ENCODE assay signal across 9 mouse cellular contexts in genomic region chrX:77638076-77638475, GRCm38 (mm10).
DNase-seq lines count a peak whose midpoint lies in the region; ATAC-seq and TF ChIP-seq lines count a peak whose summit lies in the region.
"Had no signal": no experiment of that assay in that cellular context is flagged by ENCODE, and none has a peak within 500 bp of the region (broad histone marks: within the 10 kb centered on the region; RNA-seq: fewer than 3 reads in every experiment).

No protein-coding gene starts in this region.

- 0 out of 2 replicates have a peak, but pooled peaks cover 3% of the 10 kb centered on the region for H3K36me3 ChIP-seq in kidney, embryonic 16.5 days (ENCODE audit: insufficient read depth, low read length)
- H3K36me3 ChIP-seq: limb, embryonic 15.5 days had no signal

- H3K27me3 ChIP-seq in kidney, embryonic 16.5 days (ENCODE audit: insufficient read depth, low read length) = no peaks in the 10 kb centered on the region
- H3K27me3 ChIP-seq: limb, embryonic 15.5 days had no signal

- peak overlapping the region; percentile 48; the same call in 1 of the 2 replicates for H3K27ac ChIP-seq in gastrocnemius, adult 2 months
- no peak overlapping the region for H3K27ac ChIP-seq in kidney, embryonic 16.5 days (ENCODE audit: low read length)
- H3K27ac ChIP-seq: limb, embryonic 15.5 days had no signal

- H3K4me1 ChIP-seq in kidney, embryonic 16.5 days (ENCODE audit: insufficient read depth, low read length) = no peaks in the 10 kb centered on the region
- H3K4me1 ChIP-seq: limb, embryonic 15.5 days had no signal

- 0 out of 2 replicates have a peak, but pooled peaks have one; percentile 31 for ATAC-seq in kidney, embryonic 16.5 days (ENCODE audit: low FRiP score, low TSS enrichment)
- peak; percentile 78 for ATAC-seq in megakaryocyte, adult 5-6 weeks (ENCODE audit: poor library complexity, severe bottlenecking)

- intact Hi-C loops in gastrocnemius, adult 2 months (cut with DNase I) = loop anchor here (2.0 to 5.0 kb wide), 3 partner anchors 127 to 326 kb away; partner anchors contain the start of gene Tbl1x

- H3K9me3 ChIP-seq in kidney, embryonic 16.5 days (ENCODE audit: low read length) = no peaks in the 10 kb centered on the region
- H3K9me3 ChIP-seq: limb, embryonic 15.5 days had no signal

- DNase-seq in gastrocnemius, adult 2 months = no peak
- DNase-seq in gastrocnemius, postnatal 25 days = no peak
- DNase-seq in urinary bladder, postnatal 25 days (ENCODE audit: low spot score) = peak; percentile 5
- no peak for DNase-seq in urinary bladder, postnatal 36 days (ENCODE audit: low spot score in 2 of 2)
- DNase-seq in embryo, embryonic 10 days (ENCODE audit: low spot score) = peak; percentile 48
- DNase-seq in thymus, postnatal 4 days = peak; percentile 10

- WGBS in kidney, embryonic 16.5 days = 12% methylated on average over 3 of the region's 3 CpGs

- H3K4me3 ChIP-seq in gastrocnemius, adult 2 months = no peak overlapping the region
- no peak overlapping the region for H3K4me3 ChIP-seq in kidney, embryonic 16.5 days (ENCODE audit: low read length)
- H3K4me3 ChIP-seq: limb, embryonic 15.5 days had no signal

- H3K4me2 ChIP-seq in kidney, embryonic 16.5 days (replicated peaks; ENCODE audit: low read depth, low read length) = no peak overlapping the region
- H3K4me2 ChIP-seq: limb, embryonic 15.5 days had no signal

- TF ChIP-seq CTCF in gastrocnemius, adult 2 months (IDR thresholded peaks at IDR 0.05) = peak; percentile 77

- H3K9ac ChIP-seq in kidney, embryonic 16.5 days (replicated peaks; ENCODE audit: low read length) = no peak overlapping the region
- H3K9ac ChIP-seq: limb, embryonic 15.5 days had no signal

Comparison
In these comparisons a context has a peak if more than half of its experiments do, and no peak if none do; other contexts are left out.
1. DNase-seq: peak in urinary bladder, postnatal 25 days (single experiment), embryo, embryonic 10 days (single experiment) and thymus, postnatal 4 days (single experiment); none in gastrocnemius, adult 2 months (single experiment), gastrocnemius, postnatal 25 days (single experiment) and urinary bladder, postnatal 36 days (0 of 2).